Mouse (Mus musculus): ENCODE measurements around the gene Olfr91.
"Not testable (repeated sequence)": the region's sequence is repeated elsewhere in the genome, so short reads cannot be mapped to it uniquely, and the experiment has no call there.

The Olfr91 gene

GRCm38 (mm10) chr17:37098178-37098577 lies at the start of gene Olfr91:
Gene Olfr91 (minus strand): TSS chr17:37098278.
- no peak for DNase-seq

GRCm38 (mm10) chr17:37131366-37131765 lies 33.3 kb upstream of the Olfr91 start:
- not testable (repeated sequence) for DNase-seq

- no peak for DNase-seq
Measured at GRCm38 (mm10) chr17:37119988-37120387, 21.9 kb upstream of the Olfr91 start, which contains the start of gene Olfr92. Gene Olfr92 (minus strand): TSS chr17:37120088.

GRCm38 (mm10) chr17:37093289-37093688 lies 4.8 kb downstream of the Olfr91 start:
- DNase-seq: no peak

GRCm38 (mm10) chr17:37092198-37092597 lies 5.9 kb downstream of the Olfr91 start:
- DNase-seq: no peak

- DNase-seq: no peak
Measured at GRCm38 (mm10) chr17:37088399-37088798, 9.7 kb downstream of the Olfr91 start, which contains the start of gene Olfr90. Gene Olfr90 (minus strand): TSS chr17:37088499.

GRCm38 (mm10) chr17:37085545-37085944 lies 12.5 kb downstream of the Olfr91 start:
- DNase-seq: no peak

- DNase-seq: no peak
Measured at GRCm38 (mm10) chr17:37084632-37085031, 13.4 kb downstream of the Olfr91 start.

GRCm38 (mm10) chr17:37083327-37083726 lies 14.8 kb downstream of the Olfr91 start:
- DNase-seq: no peak

- DNase-seq: no peak
Measured at GRCm38 (mm10) chr17:37081659-37082058, 16.4 kb downstream of the Olfr91 start.

GRCm38 (mm10) chr17:37080119-37080518 lies 18.0 kb downstream of the Olfr91 start:
- peak; percentile 46 for DNase-seq

GRCm38 (mm10) chr17:37078990-37079389 lies 19.1 kb downstream of the Olfr91 start:
- DNase-seq: no peak

- no peak for DNase-seq
Measured at GRCm38 (mm10) chr17:37078193-37078592, 19.9 kb downstream of the Olfr91 start.

GRCm38 (mm10) chr17:37075766-37076165 lies 22.3 kb downstream of the Olfr91 start:
- DNase-seq: no peak

GRCm38 (mm10) chr17:37075181-37075580 lies 22.9 kb downstream of the Olfr91 start:
- DNase-seq: no peak

GRCm38 (mm10) chr17:37072730-37073276 lies 25.3 kb downstream of the Olfr91 start:
- no peak for DNase-seq

GRCm38 (mm10) chr17:37072080-37072729 lies 25.9 kb downstream of the Olfr91 start:
- no peak for DNase-seq

- no peak for DNase-seq
Measured at GRCm38 (mm10) chr17:37070121-37070520, 28.0 kb downstream of the Olfr91 start.

GRCm38 (mm10) chr17:37067861-37068260 lies 30.2 kb downstream of the Olfr91 start:
- DNase-seq: no peak

- no peak for DNase-seq
Measured at GRCm38 (mm10) chr17:37065993-37066392, 32.1 kb downstream of the Olfr91 start.

GRCm38 (mm10) chr17:37063686-37064495 lies 34.2 kb downstream of the Olfr91 start:
- DNase-seq: no peak

GRCm38 (mm10) chr17:37063063-37063462 lies 35.0 kb downstream of the Olfr91 start:
- no peak for DNase-seq

GRCm38 (mm10) chr17:37062101-37062641 lies 35.9 kb downstream of the Olfr91 start:
- DNase-seq: no peak
